Mouse (Mus musculus): ENCODE measurements around the gene Zbtb1. TPM values are rescaled to one million over a fixed set of nuclear protein-coding genes. Genes with fewer than 3 reads are reported as not detected.

The Zbtb1 gene
- polyA plus RNA-seq, 1 experiment from 2014 or later, result 3.3 TPM

GRCm38 (mm10) chr12:76402991-76403885, 33.2 kb downstream of the Zbtb1 start:
- WGBS, result 3% methylated on average over 51 of the region's 54 CpGs
- H3K4me3 ChIP-seq (ENCODE audit: low read depth, low read length), result peak overlapping the region; percentile 83
- no peaks in the 10 kb centered on the region; the same call in 1 of the 2 replicates for H3K4me1 ChIP-seq (replicated peaks; ENCODE audit: control insufficient read depth, insufficient read depth, low read length)
- peak overlapping the region; percentile 45 for H3K9ac ChIP-seq (ENCODE audit: low read depth, low read length)
- no peaks in the 10 kb centered on the region for H3K36me3 ChIP-seq (ENCODE audit: control insufficient read depth, insufficient read depth)
- no peak for TF ChIP-seq CTCF (IDR thresholded peaks at IDR 0.05; ENCODE audit: low read depth)
- peak overlapping the region; percentile 76 for H3K4me2 ChIP-seq (replicated peaks; ENCODE audit: low read depth)
- peak; percentile 79 for ATAC-seq
- H3K27ac ChIP-seq (ENCODE audit: low read depth, low read length), result peak overlapping the region; percentile 88
- H3K27me3 ChIP-seq (replicated peaks; ENCODE audit: control insufficient read depth, insufficient read depth, low read length), result peaks cover 26% of the 10 kb centered on the region
- H3K9me3 ChIP-seq (ENCODE audit: control insufficient read depth), result no peaks in the 10 kb centered on the region

- Histone ChIP-seq H3K4me2 (replicated peaks; ENCODE audit: low read depth) (peak within 1 kb of the TSS; percentile 76), H3K27ac (ENCODE audit: low read depth, low read length) (peak within 1 kb of the TSS; percentile 88), H3K9ac (ENCODE audit: low read depth, low read length) (peak within 1 kb of the TSS; percentile 45), H3K4me1 (replicated peaks; ENCODE audit: control insufficient read depth, insufficient read depth, low read length) (no peaks in the 10 kb centered on the region; the same call in 1 of the 2 replicates), H3K9me3 (ENCODE audit: control insufficient read depth) (no peaks in the 10 kb centered on the region), H3K36me3 (ENCODE audit: control insufficient read depth, insufficient read depth) (no peaks in the 10 kb centered on the region), H3K4me3 (ENCODE audit: low read depth, low read length) (peak within 1 kb of the TSS; percentile 83), H3K27me3 (replicated peaks; ENCODE audit: control insufficient read depth, insufficient read depth, low read length) (peaks cover 26% of the 10 kb centered on the region)
- WGBS, result under 1% methylated on average over 54 of the region's 54 CpGs
- peak; percentile 14 for TF ChIP-seq CTCF (IDR thresholded peaks at IDR 0.05; ENCODE audit: low read depth)
- ATAC-seq, result peak; percentile 94
Observed at GRCm38 (mm10) chr12:76403886-76404537, 33.9 kb downstream of the Zbtb1 start, which contains the start of gene Hspa2. Gene Hspa2 (plus strand): TSS chr12:76404176.

- Histone ChIP-seq H3K4me3 (ENCODE audit: low read depth, low read length) (peak overlapping the region; percentile 83), H3K27me3 (replicated peaks; ENCODE audit: control insufficient read depth, insufficient read depth, low read length) (peaks cover 26% of the 10 kb centered on the region), H3K27ac (ENCODE audit: low read depth, low read length) (no peak overlapping the region), H3K4me1 (replicated peaks; ENCODE audit: control insufficient read depth, insufficient read depth, low read length) (no peaks in the 10 kb centered on the region; the same call in 1 of the 2 replicates), H3K36me3 (ENCODE audit: control insufficient read depth, insufficient read depth) (no peaks in the 10 kb centered on the region), H3K9ac (ENCODE audit: low read depth, low read length) (0 out of 2 replicates have a peak overlapping the region, but pooled peaks have one; percentile 18), H3K9me3 (ENCODE audit: control insufficient read depth) (no peaks in the 10 kb centered on the region), H3K4me2 (replicated peaks; ENCODE audit: low read depth) (peak overlapping the region; percentile 76)
- ATAC-seq, result no peak
- no peak for TF ChIP-seq CTCF (IDR thresholded peaks at IDR 0.05; ENCODE audit: low read depth)
- WGBS, result 9% methylated on average over 20 of the region's 20 CpGs
Observed at GRCm38 (mm10) chr12:76404836-76405182, 34.7 kb downstream of the Zbtb1 start.

- 5% methylated on average over 64 of the region's 64 CpGs for WGBS
- no peaks in the 10 kb centered on the region for H3K9me3 ChIP-seq (ENCODE audit: control insufficient read depth)
- H3K4me3 ChIP-seq (ENCODE audit: low read depth, low read length), result peak overlapping the region; percentile 83
- ATAC-seq, result no peak
- peak overlapping the region; percentile 76 for H3K4me2 ChIP-seq (replicated peaks; ENCODE audit: low read depth)
- H3K27me3 ChIP-seq (replicated peaks; ENCODE audit: control insufficient read depth, insufficient read depth, low read length), result peaks cover 26% of the 10 kb centered on the region
- no peak overlapping the region for H3K27ac ChIP-seq (ENCODE audit: low read depth, low read length)
- H3K9ac ChIP-seq (ENCODE audit: low read depth, low read length), result 0 out of 2 replicates have a peak overlapping the region, but pooled peaks have one; percentile 18
- 0 out of 2 replicates have a peak, but pooled peaks have one; percentile 15 for TF ChIP-seq CTCF (IDR thresholded peaks at IDR 0.05; ENCODE audit: low read depth)
- H3K4me1 ChIP-seq (replicated peaks; ENCODE audit: control insufficient read depth, insufficient read depth, low read length), result no peaks in the 10 kb centered on the region; the same call in 1 of the 2 replicates
- H3K36me3 ChIP-seq (ENCODE audit: control insufficient read depth, insufficient read depth), result no peaks in the 10 kb centered on the region
Observed at GRCm38 (mm10) chr12:76405183-76405970, 35.3 kb downstream of the Zbtb1 start.

GRCm38 (mm10) chr12:76405971-76406370, 35.9 kb downstream of the Zbtb1 start:
- Histone ChIP-seq H3K4me3 (ENCODE audit: low read depth, low read length) (peak overlapping the region; percentile 83), H3K27me3 (replicated peaks; ENCODE audit: control insufficient read depth, insufficient read depth, low read length) (peaks cover 26% of the 10 kb centered on the region), H3K4me1 (replicated peaks; ENCODE audit: control insufficient read depth, insufficient read depth, low read length) (no peaks in the 10 kb centered on the region; the same call in 1 of the 2 replicates), H3K9me3 (ENCODE audit: control insufficient read depth) (no peaks in the 10 kb centered on the region), H3K27ac (ENCODE audit: low read depth, low read length) (no peak overlapping the region), H3K36me3 (ENCODE audit: control insufficient read depth, insufficient read depth) (no peaks in the 10 kb centered on the region), H3K4me2 (replicated peaks; ENCODE audit: low read depth) (peak overlapping the region; percentile 76), H3K9ac (ENCODE audit: low read depth, low read length) (no peak overlapping the region)
- no peak for ATAC-seq
- TF ChIP-seq CTCF (IDR thresholded peaks at IDR 0.05; ENCODE audit: low read depth), result no peak
- 5% methylated on average over 23 of the region's 23 CpGs for WGBS
